Mouse (Mus musculus) adrenal gland, postnatal 0 days (tissue): ENCODE measurements around the gene Wnt9b. TPM values are rescaled to one million over a fixed set of nuclear protein-coding genes. Genes with fewer than 3 reads are reported as not detected.

Experiments used
- polyA plus RNA-seq: library from polyadenylated mRNA; unstranded; fragments of >200 nt; fragmentation: Nextera tagmentation; extraction: Ambion mirVana; gene quantifications from 2 replicates; pipeline ENCODE4 v1.2.1, GENCODE M21; 2015

Wnt9b gene
- polyA plus RNA-seq = 0.13 and 0.44 TPM in 2 replicates

GRCm38 (mm10) chr11:103749306-103750089 lies at the start of gene Wnt9b:
Gene Wnt9b (minus strand): TSS chr11:103749821.

GRCm38 (mm10) chr11:103773387-103774227 lies 24.0 kb upstream of the Wnt9b start, which contains the start of gene Wnt3:
Gene Wnt3 (plus strand): TSS chr11:103774150.

GRCm38 (mm10) chr11:103697565-103698176 lies 52.0 kb downstream of the Wnt9b start, which contains the start of gene Gosr2:
Gene Gosr2 (minus strand): TSS chr11:103697898.

Other genes with a start within 250 kb of the Wnt9b start
- not detected in 2 replicates for gene Lrrc37a, start 245.2 kb downstream of the Wnt9b start, polyA plus RNA-seq
- not detected in 2 replicates for gene Gm884, start 128.7 kb downstream of the Wnt9b start, polyA plus RNA-seq
- not detected in 2 replicates for gene Lyzl6, start 110.9 kb downstream of the Wnt9b start, polyA plus RNA-seq
- 0.25 TPM in 1 of 2 replicates, not detected in the other for gene Rprml, start 100.3 kb downstream of the Wnt9b start, polyA plus RNA-seq
- gene Gosr2, start 51.9 kb downstream of the Wnt9b start, polyA plus RNA-seq = 58.5 and 86.9 TPM in 2 replicates
- 0.48 and 0.77 TPM in 2 replicates for gene Wnt3, start 24.3 kb upstream of the Wnt9b start, polyA plus RNA-seq
- gene Nsf, start 204.2 kb upstream of the Wnt9b start, polyA plus RNA-seq = 38.8 and 49.9 TPM in 2 replicates
- gene Arf2, start 216.9 kb upstream of the Wnt9b start, polyA plus RNA-seq = 73.8 and 74.5 TPM in 2 replicates